ENCODE assay signal across 8 mouse cellular contexts in genomic region chr1:191327258-191327657, GRCm38 (mm10). TPM values are rescaled to one million over a fixed set of nuclear protein-coding genes. Genes with fewer than 3 reads are reported as not detected.
DNase-seq lines count a peak whose midpoint lies in the region; ATAC-seq and TF ChIP-seq lines count a peak whose summit lies in the region.

No protein-coding gene starts in this region.

- no peak overlapping the region for H3K9ac ChIP-seq in heart, embryonic 12.5 days
- H3K9ac ChIP-seq in hindbrain, postnatal 0 days (replicated peaks; ENCODE audit: low read length) = no peak overlapping the region

- no peaks in the 10 kb centered on the region for H3K9me3 ChIP-seq in heart, embryonic 12.5 days (replicated peaks)
- no peaks in the 10 kb centered on the region for H3K9me3 ChIP-seq in hindbrain, postnatal 0 days (ENCODE audit: low read length)
- H3K9me3 ChIP-seq in midbrain, embryonic 10.5 days (replicated peaks) = no peaks in the 10 kb centered on the region

- WGBS in heart, embryonic 12.5 days = 78% methylated on average over 8 of the region's 8 CpGs
- WGBS in hindbrain, postnatal 0 days = 69% methylated on average over 8 of the region's 8 CpGs
- 91% methylated on average over 8 of the region's 8 CpGs for WGBS in midbrain, embryonic 10.5 days

- peaks cover 26% of the 10 kb centered on the region for H3K4me1 ChIP-seq in heart, embryonic 12.5 days (replicated peaks)
- no peaks in the 10 kb centered on the region; the same call in 1 of the 2 replicates for H3K4me1 ChIP-seq in brown adipose tissue, adult 24 weeks (ENCODE audit: control insufficient read depth, insufficient read depth, insufficient read length, low read length)
- peaks cover 13% of the 10 kb centered on the region; the same call in 1 of the 2 replicates for H3K4me1 ChIP-seq in hindbrain, postnatal 0 days (ENCODE audit: insufficient read depth, low read length)
- H3K4me1 ChIP-seq in midbrain, embryonic 10.5 days = peaks cover 33% of the 10 kb centered on the region

- ATAC-seq in heart, embryonic 12.5 days (ENCODE audit: insufficient number of reproducible peaks, low FRiP score) = no peak
- ATAC-seq in hindbrain, postnatal 0 days = no peak

- no peak for DNase-seq in heart, postnatal 14 days
- no peak for DNase-seq in hindbrain, postnatal 0 days (ENCODE audit: low spot score)
- DNase-seq in midbrain, embryonic 10.5 days (ENCODE audit: low spot score) = no peak
- DNase-seq in natural killer cell, adult 2 months (ENCODE audit: low spot score in 2 of 2) = no peak
- no peak for DNase-seq in adrenal gland, postnatal 36 days
- no peak for DNase-seq in urinary bladder, postnatal 4 days (ENCODE audit: low spot score in 2 of 2)

- no peaks in the 10 kb centered on the region for H3K27me3 ChIP-seq in heart, embryonic 12.5 days (replicated peaks)
- H3K27me3 ChIP-seq in hindbrain, postnatal 0 days (ENCODE audit: insufficient read depth, low read length) = no peaks in the 10 kb centered on the region
- H3K27me3 ChIP-seq in midbrain, embryonic 10.5 days (ENCODE audit: low read depth, poor library complexity, severe bottlenecking) = peaks cover 9% of the 10 kb centered on the region

- no peak for TF ChIP-seq CTCF in hindbrain, postnatal 0 days (IDR thresholded peaks at IDR 0.05; ENCODE audit: low read depth)

- H3K4me3 ChIP-seq in heart, embryonic 12.5 days = no peak overlapping the region
- H3K4me3 ChIP-seq in brown adipose tissue, adult 24 weeks (ENCODE audit: insufficient read depth, low read depth, low read length) = 0 out of 2 replicates have a peak overlapping the region, but pooled peaks have one; percentile 2
- no peak overlapping the region for H3K4me3 ChIP-seq in hindbrain, postnatal 0 days (ENCODE audit: low read length)
- peak overlapping the region; percentile 94 for H3K4me3 ChIP-seq in midbrain, embryonic 10.5 days

- H3K36me3 ChIP-seq in heart, embryonic 12.5 days = peaks cover 8% of the 10 kb centered on the region
- no peaks in the 10 kb centered on the region; the same call in 1 of the 2 replicates for H3K36me3 ChIP-seq in hindbrain, postnatal 0 days (ENCODE audit: insufficient read depth, low read length)
- peaks cover 36% of the 10 kb centered on the region for H3K36me3 ChIP-seq in midbrain, embryonic 10.5 days

- peak overlapping the region; percentile 85 for H3K4me2 ChIP-seq in heart, embryonic 12.5 days
- H3K4me2 ChIP-seq in hindbrain, postnatal 0 days (ENCODE audit: low read depth, low read length) = peak overlapping the region; percentile 89

- H3K27ac ChIP-seq in heart, embryonic 12.5 days (ENCODE audit: poor library complexity, severe bottlenecking) = no peak overlapping the region
- no peak overlapping the region for H3K27ac ChIP-seq in brown adipose tissue, adult 24 weeks (replicated peaks; ENCODE audit: low read depth, low read length)
- H3K27ac ChIP-seq in hindbrain, postnatal 0 days = no peak overlapping the region
- no peak overlapping the region for H3K27ac ChIP-seq in midbrain, embryonic 10.5 days (replicated peaks)

- intact Hi-C loops in heart, postnatal 14 days (cut with DNase I) = no loop called here

RNA-seq across cellular contexts. Expression of gene Tmem206, which starts 1.5 kb away (rescaled TPM):
- polyA plus RNA-seq in heart, embryonic 12.5 days (2016; fragmentation: Nextera tagmentation; extraction: Ambion mirVana) = 16.6 and 18.1 TPM in 2 replicates
- 1 to 10 TPM; 3.4 to 4.7 TPM for total RNA-seq in heart, postnatal 14 days (2021)
- polyA plus RNA-seq in brown adipose tissue, adult 24 weeks (2012; ENCODE audit: insufficient read depth, insufficient read length, missing spikeins) = 1.8 and 2.3 TPM in 2 replicates
- total RNA-seq in hindbrain, postnatal 0 days (2014; rRNA removed) = 22.5 and 24.9 TPM in 2 replicates
- 23.2 and 24.0 TPM in 2 replicates for polyA plus RNA-seq in hindbrain, postnatal 0 days (2015; fragmentation: Nextera tagmentation; extraction: Ambion mirVana)
- polyA plus RNA-seq in midbrain, embryonic 10.5 days (2016; fragmentation: Nextera tagmentation; extraction: Ambion mirVana) = 32.3 and 34.9 TPM in 2 replicates
- 1 to 10 TPM; 4.7 to 6.0 TPM for total RNA-seq in adrenal gland, postnatal 36 days (2021)

RNA-seq across cellular contexts. Expression of gene Nenf, which starts 9.3 kb away (rescaled TPM):
- polyA plus RNA-seq in heart, embryonic 12.5 days (2016; fragmentation: Nextera tagmentation; extraction: Ambion mirVana) = 103 and 105 TPM in 2 replicates
- 100 to 1,000 TPM in 1 of 2 experiments, 10 to 100 TPM in 1; 96.9 to 104 TPM for total RNA-seq in heart, postnatal 14 days (2021)
- polyA plus RNA-seq in brown adipose tissue, adult 24 weeks (2012; ENCODE audit: insufficient read depth, insufficient read length, missing spikeins) = 88.0 and 96.2 TPM in 2 replicates
- total RNA-seq in hindbrain, postnatal 0 days (2014; rRNA removed) = 143 and 171 TPM in 2 replicates
- 177 and 182 TPM in 2 replicates for polyA plus RNA-seq in hindbrain, postnatal 0 days (2015; fragmentation: Nextera tagmentation; extraction: Ambion mirVana)
- 49.4 and 63.5 TPM in 2 replicates for polyA plus RNA-seq in midbrain, embryonic 10.5 days (2016; fragmentation: Nextera tagmentation; extraction: Ambion mirVana)
- 100 to 1,000 TPM in 1 of 2 experiments, 10 to 100 TPM in 1; 86.6 to 103 TPM for total RNA-seq in adrenal gland, postnatal 36 days (2021)

Comparison
In these comparisons a context has a peak if more than half of its experiments do, and no peak if none do; other contexts are left out.
1. H3K4me3 ChIP-seq: peak in brown adipose tissue, adult 24 weeks (single experiment) and midbrain, embryonic 10.5 days (single experiment); none in heart, embryonic 12.5 days (single experiment) and hindbrain, postnatal 0 days (single experiment).